Mouse (Mus musculus) heart, postnatal 36 days (tissue): ENCODE measurements around the gene Gpr155. TPM values are rescaled to one million over a fixed set of nuclear protein-coding genes. Genes with fewer than 3 reads are reported as not detected.

ENCODE experiments used
- DNase-seq, 2 experiments: peaks; one replicate each; pipeline ENCODE4 v3.0.0; 2021 to 2022
- intact Hi-C: fragments of 180-260 bp; cut with DNase I; formaldehyde crosslinking; loops from one replicate; pipeline ENCODE4 v1.15.1; 2025
- total RNA-seq, 2 experiments: library from RNA; stranded (reverse); gene quantifications; 2 replicates each; pipeline ENCODE4 v1.2.3; 2021

Gene Gpr155
- total RNA-seq, 2 experiments from 2014 or later: 13.1 to 13.8 TPM

GRCm38 (mm10) chr2:73392772-73393171 lies 6.4 kb upstream of the Gpr155 start:
- intact Hi-C loops: no loop called here
- no peak for DNase-seq

- intact Hi-C loops: no loop called here
- no peak for DNase-seq
Observed at GRCm38 (mm10) chr2:73389951-73390350, 3.6 kb upstream of the Gpr155 start.

DNA sequence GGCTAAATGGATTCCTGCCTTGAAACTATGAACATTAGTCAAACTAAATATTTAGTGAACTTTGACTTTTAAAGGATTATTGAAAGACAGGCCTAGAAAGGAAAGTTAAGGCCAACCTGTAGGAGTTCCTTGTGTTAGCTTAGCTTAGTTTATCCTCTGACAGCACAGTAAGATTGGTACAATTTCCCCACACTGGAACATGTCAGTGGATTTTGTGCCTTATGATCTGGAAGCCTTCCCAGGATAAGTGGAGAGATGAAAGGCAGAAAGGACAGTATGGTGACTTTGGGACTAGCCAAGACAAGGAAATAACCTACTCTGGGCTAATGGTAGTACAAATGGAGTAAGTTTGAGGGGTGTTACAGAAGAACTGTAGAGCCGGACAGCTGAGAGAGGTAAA lies 1.4 kb upstream of the Gpr155 start:
- intact Hi-C loops: loop anchor here (2.0 kb wide), 1 partner anchor 75 kb away; the partner anchor contains the start of genes Cir1 and Scrn3
- DNase-seq: no peak

- intact Hi-C loops: loop anchor here (2.0 kb wide), 1 partner anchor 73 kb away; the partner anchor contains the start of genes Cir1 and Scrn3
- peak in 1 of 2 experiments; percentile 7 for DNase-seq
Observed at GRCm38 (mm10) chr2:73385641-73386355, 574 bp downstream of the Gpr155 start.

DNA sequence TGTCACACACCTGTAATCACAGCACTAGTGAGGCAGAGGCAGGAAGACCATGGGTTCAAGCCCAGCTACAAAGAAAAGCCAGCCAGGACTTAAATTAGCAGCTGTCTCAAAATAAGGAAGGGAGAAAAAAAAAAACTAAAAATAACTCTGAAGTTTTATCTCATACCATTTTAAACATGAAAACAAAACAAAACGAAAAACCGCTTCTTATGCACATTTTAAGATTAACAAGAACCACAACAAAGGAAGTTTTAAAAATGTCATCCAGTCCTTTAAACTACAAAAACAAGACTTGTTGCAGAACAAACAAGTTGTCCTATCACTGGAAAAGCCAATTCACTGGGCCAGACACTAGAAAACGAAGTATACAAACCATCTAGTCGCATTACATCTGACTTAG lies 1.2 kb downstream of the Gpr155 start:
- intact Hi-C loops: no loop called here
- DNase-seq: no peak

GRCm38 (mm10) chr2:73380298-73380975 lies 5.9 kb downstream of the Gpr155 start:
- DNase-seq: no peak
- intact Hi-C loops: no loop called here

DNA sequence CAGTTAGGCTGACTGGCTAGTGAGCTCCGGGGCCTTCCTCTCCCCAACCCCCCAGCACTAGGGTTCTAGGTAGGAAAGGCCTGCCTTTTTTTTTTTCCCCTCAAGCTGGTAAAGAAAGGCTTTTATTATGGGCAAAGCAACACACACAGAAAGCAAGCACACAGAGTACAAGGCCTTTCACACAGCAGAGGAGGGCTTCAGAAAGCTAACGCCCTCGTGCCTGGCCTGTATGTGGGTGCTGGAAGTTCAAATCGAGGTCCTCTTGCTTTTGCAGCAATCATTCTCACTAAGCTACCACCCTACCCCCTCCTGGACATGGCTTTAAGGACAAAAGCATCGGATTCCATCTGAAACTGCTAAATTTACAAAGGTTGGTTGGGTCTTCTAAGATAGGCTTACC lies 6.7 kb downstream of the Gpr155 start:
- DNase-seq: no peak
- intact Hi-C loops: no loop called here

DNA sequence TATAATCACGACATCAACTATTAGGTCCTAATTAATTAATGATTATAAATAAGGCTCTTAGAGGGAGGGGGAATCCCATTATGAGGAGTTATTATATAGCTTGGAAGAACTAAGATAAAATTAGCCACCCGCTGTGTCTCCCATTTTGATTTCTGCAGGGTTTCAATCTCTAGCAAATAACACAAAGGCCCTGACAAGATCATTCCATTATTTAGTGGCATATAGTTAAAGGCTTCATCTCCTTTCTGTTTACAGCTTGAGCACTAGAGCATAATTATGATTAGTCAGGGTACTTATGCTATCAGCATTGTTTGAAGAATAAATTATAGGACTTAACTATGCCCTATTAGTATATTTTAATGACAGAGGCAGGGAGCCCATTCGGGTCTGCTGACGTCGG lies 8.0 kb downstream of the Gpr155 start:
- intact Hi-C loops: no loop called here

GRCm38 (mm10) chr2:73371530-73372335 lies 14.6 kb downstream of the Gpr155 start:
- intact Hi-C loops: no loop called here
- no peak for DNase-seq

More for the DNA sequence above, 8.0 kb downstream of the Gpr155 start:
- no peak for DNase-seq

GRCm38 (mm10) chr2:73363448-73363847 lies 22.9 kb downstream of the Gpr155 start:
- DNase-seq: no peak
- intact Hi-C loops: no loop called here

DNA sequence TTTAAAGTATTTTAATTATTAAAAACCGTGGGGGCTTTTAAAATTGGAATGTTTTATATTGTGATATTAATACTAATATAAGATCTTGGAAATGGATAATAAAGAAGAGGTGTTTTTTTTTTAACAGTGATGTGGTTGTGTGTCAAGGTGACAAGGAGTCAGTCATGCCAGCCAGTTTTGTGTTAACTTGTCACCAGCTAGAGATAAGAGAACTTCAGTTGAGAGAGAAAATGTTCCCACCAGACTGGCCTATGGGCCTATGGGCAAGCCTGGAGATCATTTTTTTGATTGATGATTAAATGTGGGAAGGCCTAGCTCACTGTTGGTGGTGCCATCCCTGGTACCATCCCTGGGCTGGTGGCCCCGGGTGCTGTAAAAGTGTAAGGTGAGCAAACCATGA lies 25.8 kb downstream of the Gpr155 start:
- DNase-seq: no peak
- intact Hi-C loops: no loop called here

DNA sequence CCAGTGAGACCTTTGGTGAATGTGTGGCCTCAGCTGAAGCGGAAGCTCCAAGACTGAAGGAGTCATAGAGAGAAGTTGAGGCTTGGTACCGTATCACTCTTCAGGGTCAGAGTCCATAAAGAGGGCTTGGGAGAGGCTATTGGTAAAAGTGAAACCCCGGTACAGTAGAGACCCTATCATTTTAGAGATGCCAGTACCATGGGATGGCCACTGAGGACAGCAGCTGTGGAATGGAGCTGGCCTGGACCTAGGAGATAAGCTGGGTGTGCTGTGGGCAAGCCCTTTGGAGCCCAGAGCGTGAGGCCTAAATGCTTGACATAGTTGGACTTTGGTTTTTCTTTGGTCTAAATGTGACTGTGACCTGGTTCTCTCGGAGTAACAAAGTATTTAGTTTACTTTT lies 26.4 kb downstream of the Gpr155 start:
- intact Hi-C loops: no loop called here
- DNase-seq: no peak

DNA sequence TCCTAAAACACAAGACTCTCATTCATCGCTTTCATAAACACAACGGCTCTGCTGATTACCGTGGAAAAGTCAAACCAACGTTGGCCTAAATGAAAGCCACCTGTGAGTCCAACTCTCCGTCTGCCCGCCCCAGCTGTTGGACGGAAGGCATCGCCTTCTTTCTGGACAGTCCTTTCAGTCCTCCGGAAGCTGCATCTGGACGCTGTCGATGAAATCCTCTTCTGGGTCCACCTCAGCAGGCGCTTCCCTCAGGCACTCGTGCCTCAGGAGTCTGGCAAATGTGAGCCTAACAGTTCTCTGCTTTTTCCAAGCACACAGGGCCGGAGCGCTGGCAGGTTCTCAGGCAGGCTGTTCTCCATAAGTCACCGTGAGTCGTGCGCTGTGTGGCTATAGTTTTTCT lies 29.4 kb downstream of the Gpr155 start:
- no peak for DNase-seq
- intact Hi-C loops: no loop called here

DNA sequence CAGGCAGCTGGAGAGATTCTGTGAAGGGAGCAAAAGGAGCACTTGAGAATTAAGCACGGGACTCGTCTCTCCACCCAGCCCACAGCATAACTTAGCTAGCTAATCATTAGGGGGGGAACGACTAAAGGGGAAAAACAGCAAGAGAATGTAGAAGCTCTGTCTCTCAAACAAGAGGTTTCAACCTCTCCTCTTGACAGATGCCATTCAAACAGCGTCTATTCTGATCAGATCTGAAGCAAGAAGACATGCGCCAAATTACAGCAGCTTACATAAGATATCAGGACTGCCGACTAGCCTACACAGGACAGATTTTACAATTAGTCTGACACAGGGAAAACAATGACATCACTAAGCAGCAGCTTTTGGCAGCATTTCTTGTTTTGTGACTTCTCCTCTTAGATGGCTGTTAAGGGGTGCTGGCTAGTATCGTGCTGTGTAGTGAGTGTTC lies 34.4 kb downstream of the Gpr155 start:
- intact Hi-C loops: no loop called here
- DNase-seq: peak in 1 of 2 experiments; percentile 32

DNA sequence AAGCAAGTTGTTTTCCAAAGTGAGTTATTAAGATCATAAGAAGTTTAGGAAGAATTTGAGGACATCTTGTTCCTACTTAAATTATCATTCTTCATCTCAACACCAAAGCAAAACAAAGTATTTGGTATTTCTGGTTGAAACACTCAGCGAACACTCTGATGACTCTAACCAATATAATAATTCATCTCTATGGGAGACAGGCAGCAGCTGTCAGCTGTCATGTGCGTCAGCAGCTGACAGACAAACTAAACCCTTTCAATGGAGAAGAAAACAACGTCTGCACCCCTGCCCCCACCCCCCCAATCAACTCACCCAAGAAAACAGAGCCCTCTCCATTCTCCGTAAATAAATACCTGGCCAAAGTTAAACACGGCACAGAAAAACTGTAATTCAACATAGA lies 34.9 kb downstream of the Gpr155 start:
- intact Hi-C loops: no loop called here
- no peak for DNase-seq

DNA sequence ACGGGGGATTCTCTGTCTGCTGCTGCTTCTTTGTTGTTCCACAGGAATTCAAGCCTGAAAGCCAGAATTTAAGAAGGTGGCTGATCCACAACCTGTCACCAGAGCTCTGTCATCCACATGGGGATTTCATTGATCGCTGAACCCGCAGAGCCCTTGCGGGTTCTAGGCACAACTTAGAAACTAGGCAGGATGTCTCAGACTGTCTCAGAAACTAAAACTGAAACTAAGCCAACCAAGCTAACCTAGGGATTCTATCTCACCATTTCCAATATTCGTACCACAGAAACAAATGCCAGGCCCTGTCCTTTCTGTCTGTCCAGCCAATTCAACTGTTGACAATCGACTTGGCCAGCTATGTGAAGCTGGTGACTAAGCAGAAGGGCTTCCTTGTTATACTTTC lies 38.2 kb downstream of the Gpr155 start:
- no peak for DNase-seq
- intact Hi-C loops: no loop called here

GRCm38 (mm10) chr2:73347766-73348165 lies 38.6 kb downstream of the Gpr155 start:
- no peak for DNase-seq
- intact Hi-C loops: no loop called here

DNA sequence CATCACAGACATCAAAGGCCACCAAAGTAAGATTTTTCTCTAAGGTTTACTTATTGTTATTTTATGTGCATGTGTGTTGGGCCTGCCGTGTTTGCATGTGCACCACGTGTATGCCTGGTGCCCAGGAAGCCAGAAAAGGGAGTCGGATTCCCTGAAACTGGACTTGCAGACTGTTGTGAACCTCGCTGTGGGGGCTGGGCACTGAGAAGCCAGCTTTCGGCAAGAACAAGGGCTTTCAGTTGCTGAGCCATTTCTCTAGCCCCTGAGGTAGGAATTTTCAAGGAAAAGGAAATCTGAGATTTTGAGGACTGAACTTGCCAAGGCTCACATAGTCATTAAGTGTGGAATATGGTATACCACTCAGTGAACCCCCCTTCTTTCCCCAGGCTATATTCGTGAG lies 39.2 kb downstream of the Gpr155 start:
- no peak for DNase-seq
- intact Hi-C loops: no loop called here

- DNase-seq: no peak
- intact Hi-C loops: no loop called here
Observed at GRCm38 (mm10) chr2:73346345-73347086, 39.9 kb downstream of the Gpr155 start.

- no peak for DNase-seq
- intact Hi-C loops: no loop called here
Observed at GRCm38 (mm10) chr2:73345204-73345603, 41.2 kb downstream of the Gpr155 start.

DNA sequence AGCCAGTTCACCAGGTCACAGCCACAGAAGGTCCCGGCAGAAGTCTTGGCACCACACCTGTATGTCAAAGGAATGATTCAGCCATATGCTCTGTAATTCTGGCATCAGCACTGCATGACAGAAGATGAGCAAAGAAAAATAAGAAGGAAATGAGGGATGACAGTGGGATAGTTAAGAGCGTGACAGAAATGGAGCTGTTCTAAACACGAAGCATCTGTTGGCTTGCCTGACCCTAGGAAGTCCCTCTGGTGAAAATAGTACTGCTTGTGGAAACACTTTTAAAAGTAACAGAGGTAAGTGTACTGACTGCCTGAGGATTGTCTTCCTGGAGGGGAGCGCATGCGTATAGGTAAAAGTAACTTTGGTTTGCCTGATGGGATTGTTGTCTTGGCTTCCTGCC lies 42.7 kb downstream of the Gpr155 start:
- intact Hi-C loops: no loop called here
- DNase-seq: no peak
